Mouse (Mus musculus) layer of hippocampus, adult 8-10 months (tissue): ENCODE data around the gene Sdc4. TPM values are rescaled to one million over a fixed set of nuclear protein-coding genes. Genes with fewer than 3 reads are reported as not detected.
A peak's percentile ranks its signal among the peaks of the same experiment; 100 is the strongest.

Experiments
- DNase-seq, 2 experiments: peaks; one replicate each; pipeline ENCODE4 v3.0.0; 2022; ENCODE audit warnings: low spot score in 2 of 2
- total RNA-seq, 4 experiments: library from RNA; stranded (reverse); gene quantifications; 2 replicates each; pipeline ENCODE4 v1.2.4; 2022

The Sdc4 gene
- total RNA-seq, 4 experiments from 2014 or later, result 109 to 165 (median 131) TPM

DNA sequence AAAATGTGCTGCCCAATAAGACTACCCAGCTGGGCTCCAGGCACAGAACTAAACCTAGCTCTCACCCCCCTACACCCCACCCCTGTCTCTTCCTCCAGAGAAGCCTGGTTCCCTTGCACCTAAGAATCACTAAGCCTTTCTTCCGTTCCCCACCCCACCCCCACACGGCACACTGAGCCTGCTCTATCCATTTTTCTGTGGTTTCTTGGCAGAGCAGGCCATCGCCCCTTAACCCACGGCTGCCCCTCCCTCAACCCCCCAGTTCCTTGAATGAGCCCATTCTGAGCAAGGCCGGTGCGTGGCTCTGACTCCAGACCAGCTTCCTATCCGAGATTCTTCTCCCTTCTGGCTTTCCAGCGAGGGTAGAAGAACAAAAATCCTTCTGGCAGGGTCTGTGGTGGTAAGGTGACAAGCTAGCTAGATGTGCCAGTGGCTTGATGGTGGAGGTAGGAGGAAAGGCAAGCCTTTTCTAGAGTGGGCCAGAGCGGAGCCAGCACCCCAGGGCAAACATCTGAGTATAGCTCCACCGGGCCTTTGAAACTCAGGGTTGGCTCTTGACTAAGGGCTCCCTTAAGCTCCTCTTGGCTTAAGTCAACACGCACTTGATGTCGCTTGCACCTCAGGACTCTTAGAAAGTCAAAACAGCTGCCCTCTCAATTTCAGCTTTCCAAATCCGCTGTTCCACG lies 40.1 kb downstream of the Sdc4 start:
- no peak for DNase-seq

DNA sequence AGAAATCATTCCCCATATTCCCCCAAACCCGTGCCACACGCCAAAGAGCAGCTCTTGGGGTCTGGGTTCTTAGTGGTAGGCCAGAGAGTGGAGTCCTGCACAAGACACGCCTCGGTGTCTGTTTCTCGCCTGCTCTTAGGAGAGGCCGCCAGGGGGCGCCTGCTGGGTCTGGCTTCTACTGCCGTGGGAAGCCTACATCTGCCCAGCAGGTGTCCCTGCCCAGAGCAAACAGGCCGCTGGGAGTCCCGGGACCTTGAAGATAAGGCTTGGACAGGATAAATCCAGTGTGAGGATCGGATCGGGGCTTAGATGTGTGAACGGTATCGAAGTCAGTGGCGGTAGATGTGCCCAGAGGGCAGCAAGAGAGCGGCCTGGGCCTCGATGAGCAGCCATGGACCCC lies 40.8 kb downstream of the Sdc4 start, which contains the start of gene Rbpjl:
Rbpjl (plus strand) TSS at position 236 of the 400 bp plus-strand sequence.
- peak; percentile 48 to 56 for DNase-seq

DNA sequence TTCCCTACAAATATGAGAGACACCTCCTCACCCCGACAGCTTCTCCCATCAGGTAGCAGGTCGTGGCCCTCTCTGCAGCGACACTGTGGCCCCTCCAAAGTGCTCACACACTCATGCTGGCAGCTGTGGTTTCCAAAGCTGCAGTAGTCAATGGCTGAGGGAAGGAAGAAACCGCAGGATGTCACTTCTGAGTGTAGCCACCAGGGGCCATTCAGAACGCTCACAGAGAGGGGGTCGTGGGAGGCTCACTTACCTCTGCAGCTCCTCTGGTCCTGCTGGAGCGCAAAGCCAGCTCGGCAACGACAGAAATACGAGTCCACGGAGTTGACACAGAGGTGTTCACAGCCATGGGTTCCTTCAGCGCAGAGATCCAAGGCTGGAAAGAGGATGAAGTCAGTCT lies 46.8 kb downstream of the Sdc4 start:
- no peak for DNase-seq

DNA sequence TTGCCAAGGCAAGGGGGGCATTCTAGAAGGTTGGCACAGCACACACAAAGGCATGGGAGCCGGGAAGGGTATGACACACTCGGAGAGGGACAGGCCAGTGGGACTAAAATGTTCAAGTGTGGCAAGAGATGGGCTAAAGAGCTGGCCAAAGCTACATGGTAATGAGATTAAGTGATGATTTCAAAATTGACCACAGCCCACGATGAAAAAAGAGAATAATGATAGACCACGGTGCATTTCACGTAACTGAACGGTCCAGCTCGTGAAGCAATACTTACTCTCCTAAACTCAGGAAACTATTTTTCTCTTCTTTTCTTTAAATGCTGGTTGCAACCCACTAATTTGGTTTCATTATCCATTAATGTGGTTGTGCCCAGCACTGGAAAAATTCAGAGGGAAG lies 47.6 kb downstream of the Sdc4 start:
- DNase-seq, result no peak

DNA sequence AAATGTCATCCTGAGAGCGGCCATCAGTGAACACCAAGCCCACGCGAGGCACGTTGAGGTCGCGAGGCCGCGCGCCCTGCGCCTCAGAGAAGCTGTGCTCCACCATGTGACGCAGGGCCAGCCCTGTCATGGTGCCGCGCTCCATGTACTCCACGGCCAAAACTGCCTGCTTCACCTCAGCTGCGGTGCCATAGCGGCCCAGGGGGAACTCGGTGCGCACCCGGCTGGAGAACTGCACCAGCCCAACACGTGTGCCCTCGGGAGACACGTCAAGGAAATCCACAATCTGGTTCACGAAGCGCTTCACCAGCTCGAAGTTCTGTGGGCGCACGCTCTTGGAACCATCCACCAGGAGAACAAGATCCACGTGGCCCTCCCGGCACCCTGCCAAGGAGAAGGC lies 50.6 kb downstream of the Sdc4 start:
- DNase-seq, result no peak

DNA sequence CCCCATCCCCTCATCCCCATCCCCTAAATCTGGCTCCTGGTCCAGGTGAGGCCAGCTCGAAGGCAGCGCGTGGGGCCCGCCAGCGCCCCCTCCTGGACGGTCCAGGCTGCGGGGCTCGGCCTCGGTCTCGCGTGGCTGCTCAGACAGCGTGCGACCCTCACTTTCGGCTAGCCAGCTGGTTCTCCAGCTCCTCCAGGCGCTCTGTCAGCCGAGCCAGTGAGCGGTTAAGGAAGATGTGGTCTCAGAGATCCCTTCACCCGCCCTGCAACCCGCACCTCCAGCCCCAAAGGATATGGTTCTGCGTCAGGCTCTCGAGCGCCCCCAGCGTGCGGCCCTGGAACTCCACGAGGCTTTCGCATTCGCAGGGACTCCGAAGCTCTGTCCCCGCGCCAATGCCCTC lies 54.2 kb downstream of the Sdc4 start:
- peak; percentile 64 to 89 for DNase-seq

DNA sequence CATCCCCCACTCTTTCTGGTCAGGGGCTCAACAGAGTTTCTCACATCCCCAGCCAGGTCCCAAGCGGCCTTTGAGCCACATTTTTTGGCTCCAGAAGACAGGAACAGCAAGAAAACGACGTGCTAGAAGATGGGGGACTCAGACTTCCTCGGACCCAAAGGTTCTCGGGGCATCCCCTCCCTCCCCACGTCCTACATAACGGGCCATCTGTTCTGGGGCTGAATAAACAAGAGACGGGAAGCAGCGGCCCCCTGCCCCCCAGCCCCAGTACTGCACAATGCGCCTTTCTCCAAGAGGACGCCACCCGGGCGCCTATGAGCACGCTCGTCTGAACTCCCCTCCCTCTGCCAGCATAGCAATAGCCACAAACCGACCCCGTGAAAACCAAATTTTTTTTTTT lies 54.7 kb downstream of the Sdc4 start, which contains the start of gene Slpi:
Slpi (minus strand) TSS at position 76 of the 400 bp plus-strand sequence.
- DNase-seq, result peak; percentile 41 to 49

DNA sequence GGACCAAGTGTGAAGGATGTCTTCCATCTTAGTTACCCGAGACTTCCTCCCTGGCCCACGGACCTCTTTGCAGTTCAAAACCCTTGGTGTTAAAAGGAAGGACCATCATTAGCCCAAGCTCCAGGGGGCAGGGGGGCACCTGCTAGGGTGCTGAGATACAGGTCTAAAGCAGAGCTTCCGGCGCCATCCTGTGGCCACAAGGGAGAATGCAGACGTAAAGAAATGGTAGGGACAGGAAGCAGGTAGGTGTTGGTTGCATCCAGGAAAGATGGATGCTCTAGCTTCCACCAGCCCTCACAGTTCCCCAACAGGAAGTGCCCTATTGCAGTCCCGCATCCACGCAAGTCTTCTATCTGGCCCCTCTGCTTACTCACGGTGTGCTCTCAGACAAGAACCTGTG lies 56.7 kb downstream of the Sdc4 start:
- DNase-seq, result peak; percentile 57 to 70

DNA sequence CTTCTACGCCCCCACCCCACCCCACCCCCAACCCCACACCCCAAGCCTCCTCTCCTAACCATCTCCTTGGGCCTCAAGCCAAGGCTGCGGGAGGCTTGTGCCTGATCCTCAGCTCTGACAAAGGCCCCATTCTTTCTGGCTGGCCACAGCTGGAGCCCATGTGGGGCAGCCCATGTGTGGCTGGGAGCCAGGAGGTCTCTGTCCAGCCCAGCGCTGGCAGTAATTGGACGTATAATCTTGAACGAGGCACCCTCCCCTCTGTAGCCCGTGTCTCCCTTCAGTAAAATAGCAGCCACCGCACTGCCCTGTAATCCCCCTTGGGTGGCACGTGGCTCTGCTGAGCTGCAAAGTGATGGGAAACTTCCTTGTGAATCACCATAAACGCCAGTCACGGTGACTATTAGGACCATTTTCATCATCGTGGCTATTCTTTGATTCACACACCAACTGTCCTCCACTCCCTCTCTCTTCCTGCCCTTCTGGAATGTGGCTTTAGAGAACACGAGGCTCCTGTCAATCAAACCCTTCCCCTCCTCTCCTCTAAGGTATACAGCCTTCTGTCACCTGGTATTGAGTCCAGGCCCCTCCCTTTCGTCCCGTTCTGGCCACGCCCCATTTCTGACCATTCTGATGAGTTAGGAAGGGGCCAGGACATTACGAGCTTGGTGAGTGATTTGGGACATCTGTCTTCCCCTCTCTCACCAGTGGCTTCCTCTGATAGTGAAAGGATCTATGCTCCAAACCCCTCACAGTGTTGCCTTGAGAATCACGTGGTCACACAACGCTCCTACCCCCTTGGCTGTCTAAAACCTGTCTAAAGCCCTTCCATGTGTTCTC lies 57.5 kb downstream of the Sdc4 start:
- peak; percentile 53 to 56 for DNase-seq

DNA sequence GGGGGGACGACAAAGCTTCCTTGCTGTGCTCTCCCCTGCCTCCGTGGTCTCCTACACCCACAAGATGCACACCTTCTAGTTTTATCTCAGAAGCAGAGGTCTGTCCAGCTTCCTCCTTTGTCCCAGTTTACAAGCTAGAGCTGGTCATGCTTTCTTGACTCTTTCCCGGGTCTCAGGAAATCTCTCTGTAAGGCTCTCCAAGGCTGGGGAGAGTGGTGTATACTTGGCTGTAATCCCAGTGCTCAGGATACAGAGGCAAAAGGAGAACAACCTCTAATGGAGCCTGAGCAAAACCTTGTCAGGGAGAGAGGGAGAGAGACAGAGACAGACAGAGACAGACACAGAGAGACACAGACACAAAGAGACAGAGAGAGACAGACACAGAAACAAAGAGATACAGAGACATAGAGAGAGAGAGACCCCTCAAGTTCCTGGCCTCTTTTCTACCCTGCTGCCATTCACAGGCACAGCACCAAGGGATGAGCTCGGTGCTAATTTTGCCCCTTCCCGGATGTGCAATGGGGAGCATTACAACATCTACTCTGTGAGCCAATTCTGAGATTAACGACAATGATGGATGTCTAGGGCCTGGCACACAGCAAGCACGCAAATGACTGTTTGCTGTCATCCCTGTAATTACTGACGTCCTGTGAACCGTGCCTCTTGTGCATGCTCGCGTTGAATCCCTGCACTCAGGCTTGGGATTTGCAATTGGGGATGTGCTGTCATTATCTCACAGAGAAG lies 59.9 kb downstream of the Sdc4 start:
- no peak for DNase-seq

DNA sequence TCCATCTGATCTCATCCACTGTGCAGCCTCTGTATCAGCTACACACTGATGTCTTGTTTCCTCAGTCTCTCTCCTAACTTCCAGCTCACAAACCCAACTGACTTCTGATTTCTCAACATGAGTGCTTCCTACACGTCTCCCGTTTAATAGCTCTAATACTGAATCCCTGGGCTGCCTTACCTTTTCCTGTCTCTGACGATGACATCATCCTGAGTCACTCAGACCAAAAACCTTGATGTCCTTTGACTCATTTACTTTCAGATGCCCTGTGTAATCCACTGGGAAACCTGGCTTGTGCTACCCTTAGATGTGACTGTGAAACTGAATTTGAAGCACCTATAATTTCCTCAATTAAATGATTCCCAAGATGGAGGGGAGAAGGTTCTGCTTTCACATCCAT lies 60.7 kb downstream of the Sdc4 start:
- DNase-seq, result no peak

DNA sequence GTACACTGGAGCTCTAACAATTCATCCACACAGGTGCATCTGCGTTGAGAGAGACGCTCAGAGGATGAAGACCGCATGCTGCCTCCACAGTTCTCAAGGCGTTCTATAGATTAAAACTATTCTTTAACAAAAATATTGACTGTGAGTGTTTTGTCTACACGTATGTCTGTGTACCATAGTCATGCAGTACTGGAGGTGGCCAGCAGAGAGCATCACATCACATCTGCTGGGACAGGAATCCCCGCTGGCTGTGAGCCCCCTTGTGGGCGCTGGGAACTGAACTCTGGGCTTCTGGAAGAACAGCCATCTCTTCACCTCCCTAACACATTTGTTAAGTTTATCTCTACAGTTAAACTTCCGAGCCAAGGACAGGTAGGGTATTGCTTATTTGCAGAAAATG lies 62.0 kb downstream of the Sdc4 start:
- DNase-seq, result no peak

DNA sequence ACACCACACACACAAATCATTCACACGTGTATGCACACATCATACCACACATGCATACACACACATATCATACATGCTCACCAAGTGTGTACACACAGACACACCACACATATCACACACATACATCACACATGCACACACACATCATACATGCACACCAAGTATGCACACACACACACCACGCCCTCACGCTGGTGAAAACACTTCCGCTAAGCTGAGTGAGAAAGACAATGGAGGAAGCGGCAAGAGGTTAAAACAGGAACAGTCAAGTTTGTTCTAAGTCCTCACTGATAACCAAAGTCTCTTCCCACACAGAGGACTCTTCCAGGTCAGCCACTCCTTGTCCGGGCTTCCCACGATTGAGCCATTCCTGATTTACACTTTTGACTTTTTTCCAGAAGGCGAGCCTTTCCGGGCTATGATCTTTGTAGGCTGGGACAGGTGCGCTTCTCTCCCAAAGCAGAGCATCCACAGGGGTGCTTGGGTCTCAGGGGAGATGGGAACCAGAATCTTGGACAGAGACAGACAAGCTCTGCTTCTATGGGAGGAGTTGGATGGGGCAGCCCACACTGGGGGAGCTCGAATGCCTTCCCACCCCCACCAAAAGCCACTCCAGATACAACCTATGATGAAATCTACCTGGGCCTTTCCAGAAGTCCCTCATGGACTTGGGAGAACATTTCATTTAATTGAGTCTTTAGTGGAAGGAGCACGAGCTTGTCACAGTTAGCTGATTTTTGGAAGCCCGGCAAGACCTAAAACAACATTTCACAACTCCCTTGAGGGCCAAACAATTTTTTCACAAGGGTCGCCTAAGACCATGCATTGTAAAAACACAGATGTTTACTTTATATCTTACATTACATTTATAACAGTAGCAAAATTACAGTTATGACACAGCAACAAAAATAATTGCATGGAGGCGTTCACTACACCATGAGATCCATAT lies 65.9 kb downstream of the Sdc4 start:
- no peak for DNase-seq

Other genes starting within 250 kb of the Sdc4 start
- gene Wfdc15a, start 243.8 kb downstream of the Sdc4 start, total RNA-seq, result not detected
- gene Wfdc15b, start 222.2 kb downstream of the Sdc4 start, total RNA-seq, result not detected
- not detected for gene Svs2, start 205.4 kb downstream of the Sdc4 start, total RNA-seq
- not detected for gene Svs3b, start 187.2 kb downstream of the Sdc4 start, total RNA-seq
- not detected for gene Svs4, start 165.4 kb downstream of the Sdc4 start, total RNA-seq
- not detected for gene Svs3a, start 154.6 kb downstream of the Sdc4 start, total RNA-seq
- not detected for gene Svs6, start 127.1 kb downstream of the Sdc4 start, total RNA-seq
- not detected for gene Svs5, start 111.1 kb downstream of the Sdc4 start, total RNA-seq
- gene Slpi, start 54.8 kb downstream of the Sdc4 start, total RNA-seq, result 1 to 10 TPM in 3 of 4 experiments, not detected in 1; 1.2 to 1.5 (median 1.2) TPM
- gene Rbpjl, start 40.7 kb downstream of the Sdc4 start, total RNA-seq, result under 1 TPM; 0.34 to 0.67 (median 0.42) TPM
- 10 to 100 TPM; 11.1 to 12.6 (median 11.9) TPM for gene Matn4, start 38.7 kb downstream of the Sdc4 start, total RNA-seq
- gene Sys1, start 13.1 kb upstream of the Sdc4 start, total RNA-seq, result 10 to 100 TPM; 40.4 to 45.8 (median 44.8) TPM
- gene Gm20458, start 17.1 kb upstream of the Sdc4 start, total RNA-seq, result 10 to 100 TPM in 1 of 4 experiments, 1 to 10 TPM in 2, not detected in 1; 8.4 to 15.8 (median 9.9) TPM
- not detected for gene Trp53tg5, start 29.8 kb upstream of the Sdc4 start, total RNA-seq
- 100 to 1,000 TPM; 109 to 163 (median 138) TPM for gene Dbndd2, start 42.2 kb upstream of the Sdc4 start, total RNA-seq
- 10 to 100 TPM; 75.4 to 90.5 (median 81.6) TPM for gene Pigt, start 53.6 kb upstream of the Sdc4 start, total RNA-seq
- 1 to 10 TPM in 1 of 4 experiments, under 1 TPM in 3; 0.55 to 1.1 (median 0.84) TPM for gene Wfdc2, start 118.5 kb upstream of the Sdc4 start, total RNA-seq
- gene Spint3, start 129.6 kb upstream of the Sdc4 start, total RNA-seq, result not detected
- gene Wfdc6a, start 141.6 kb upstream of the Sdc4 start, total RNA-seq, result not detected
- gene Eppin, start 149.7 kb upstream of the Sdc4 start, total RNA-seq, result not detected
- not detected for gene Wfdc6b, start 169.6 kb upstream of the Sdc4 start, total RNA-seq
- not detected for gene Wfdc8, start 169.7 kb upstream of the Sdc4 start, total RNA-seq
- gene Wfdc16, start 194.9 kb upstream of the Sdc4 start, total RNA-seq, result not detected
- not detected for gene Wfdc10, start 212.2 kb upstream of the Sdc4 start, total RNA-seq
- not detected for gene Wfdc9, start 212.7 kb upstream of the Sdc4 start, total RNA-seq
- not detected for gene Wfdc11, start 230.2 kb upstream of the Sdc4 start, total RNA-seq
- not detected for gene Wfdc13, start 241.2 kb upstream of the Sdc4 start, total RNA-seq